In the genomic region with DNA sequence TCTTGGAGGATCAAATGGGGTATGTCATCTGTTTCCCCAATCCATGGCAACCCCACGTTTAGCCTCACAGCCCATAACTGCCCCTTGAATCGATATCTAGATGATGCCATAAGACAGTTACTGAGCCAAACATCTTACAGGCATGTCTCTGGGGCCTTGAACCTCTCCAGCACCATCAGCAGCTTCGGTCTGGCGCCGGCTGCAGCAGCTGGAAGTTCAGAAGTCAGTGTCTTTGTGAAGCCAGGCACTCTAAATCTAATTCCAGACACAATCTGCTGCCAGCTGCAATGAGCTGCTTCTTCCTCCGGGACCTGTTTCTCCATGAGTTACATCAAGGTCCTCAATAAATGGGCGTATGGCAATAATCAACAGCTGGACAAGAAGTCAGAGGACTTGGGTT, we compare ENCODE assay signal across 22 mouse cellular contexts. TPM values are rescaled to one million over a fixed set of nuclear protein-coding genes. Genes with fewer than 3 reads are reported as not detected.
DNase-seq lines count a peak whose midpoint lies in the region; TF ChIP-seq lines count a peak whose summit lies in the region.
"Had no signal": no experiment of that assay in that cellular context is flagged by ENCODE, and none has a peak within 500 bp of the region (broad histone marks: within the 10 kb centered on the region; RNA-seq: fewer than 3 reads in every experiment).

No protein-coding gene starts in this region.

- no peak overlapping the region for H3K27ac ChIP-seq in kidney, adult 2 months (ENCODE audit: insufficient read depth, low read depth, low read length)
- no peak overlapping the region for H3K27ac ChIP-seq in gastrocnemius, adult 2 months
- peak overlapping the region; percentile 32 for H3K27ac ChIP-seq in macrophage
- H3K27ac ChIP-seq: forebrain, embryonic 13.5 days; hindbrain, embryonic 10.5 days; hindbrain, postnatal 0 days; limb, embryonic 15.5 days; liver, embryonic 14.5 days; neural tube, embryonic 12.5 days had no signal

- no peak for TF ChIP-seq CTCF in kidney, adult 2 months (conservative IDR thresholded peaks at IDR 0.05; ENCODE audit: insufficient read depth, insufficient read length, low read depth, low read length)
- TF ChIP-seq CTCF in gastrocnemius, adult 2 months (IDR thresholded peaks at IDR 0.05), result no peak

- 77% methylated on average over 7 of the region's 7 CpGs for WGBS in kidney, adult 2 months
- 87% methylated on average over 7 of the region's 7 CpGs for WGBS in macrophage (ENCODE audit: missing documents)

- no peak for TF ChIP-seq POLR2A in kidney, adult 2 months (IDR thresholded peaks at IDR 0.05; ENCODE audit: low read depth, low read length)

- no peaks in the 10 kb centered on the region for H3K27me3 ChIP-seq in kidney, adult 2 months (replicated peaks; ENCODE audit: control insufficient read depth, insufficient read depth, low read length)
- H3K27me3 ChIP-seq: forebrain, embryonic 13.5 days; limb, embryonic 15.5 days; megakaryocyte, embryonic 14.5 days; neural tube, embryonic 12.5 days had no signal

- H3K79me2 ChIP-seq in macrophage (ENCODE audit: inconsistent target), result no peaks in the 10 kb centered on the region

- DNase-seq in heart, adult 11 months, result peak; percentile 94
- no peak for DNase-seq in heart, postnatal 25 days (ENCODE audit: low spot score)
- DNase-seq in kidney, adult 9 months, result peak; percentile 1
- no peak for DNase-seq in kidney, adult 2 months
- DNase-seq in gastrocnemius, adult 2 months, result peak; percentile 55
- DNase-seq in adipocyte (ENCODE audit: low spot score), result no peak
- DNase-seq: adrenal gland, postnatal 25 days; cerebellum, adult 8-10 months; cerebellum, postnatal 36 days; left cerebral cortex, postnatal 4 days; lung, embryonic 14.5 days; midbrain, embryonic 14.5 days; right cerebral cortex, postnatal 14 days; thymus, postnatal 25 days had no signal

- no peak overlapping the region for H3K4me3 ChIP-seq in kidney, adult 2 months (ENCODE audit: insufficient read depth, low read depth, low read length)
- H3K4me3 ChIP-seq in gastrocnemius, adult 2 months, result no peak overlapping the region
- H3K4me3 ChIP-seq in macrophage (ENCODE audit: inconsistent target), result no peak overlapping the region
- H3K4me3 ChIP-seq: forebrain, embryonic 13.5 days; hindbrain, embryonic 10.5 days; limb, embryonic 15.5 days; megakaryocyte, embryonic 14.5 days; neural tube, embryonic 12.5 days had no signal

- intact Hi-C loops in heart, postnatal 25 days (cut with DNase I), result no loop called here
- intact Hi-C loops in gastrocnemius, adult 2 months (cut with DNase I), result no loop called here

- no peaks in the 10 kb centered on the region for H3K36me3 ChIP-seq in kidney, adult 2 months (ENCODE audit: control insufficient read depth, insufficient read depth, low read length)
- no peaks in the 10 kb centered on the region for H3K36me3 ChIP-seq in macrophage (ENCODE audit: inconsistent target)
- H3K36me3 ChIP-seq: hindbrain, embryonic 10.5 days; limb, embryonic 15.5 days; neural tube, embryonic 12.5 days had no signal

- H3K4me1 ChIP-seq in kidney, adult 2 months (ENCODE audit: control insufficient read depth, insufficient read depth, low read length), result no peaks in the 10 kb centered on the region
- H3K4me1 ChIP-seq: megakaryocyte, embryonic 14.5 days had no signal

RNA-seq across cellular contexts. Expression of a gene that starts 40.3 kb away (rescaled TPM):
- total RNA-seq in heart, postnatal 25 days (2021), result 10 to 100 TPM; 15.8 to 23.0 TPM
- 28.9 and 29.7 TPM in 2 replicates for polyA plus RNA-seq in kidney, adult 2 months (2012; rRNA removed)
- total RNA-seq in gastrocnemius, adult 2 months (2021), result 10 to 100 TPM; 17.9 to 18.9 TPM
- 100 to 1,000 TPM in 21 of 26 experiments, 10 to 100 TPM in 5; 17.7 to 593 (median 129) TPM for total RNA-seq in macrophage (2018; cell fraction: chromatin; rRNA removed)
- 100 to 1,000 TPM; 146 to 629 (median 349) TPM for total RNA-seq in macrophage (2018; cell fraction: cytosol; rRNA removed)
- 100 to 1,000 TPM in 22 of 26 experiments, 10 to 100 TPM in 4; 82.9 to 492 (median 175) TPM for total RNA-seq in macrophage (2018; cell fraction: nucleus; rRNA removed)
- 258 to 1,006 TPM (median 561 TPM) in 3 replicates for polyA plus RNA-seq in macrophage (2018)

Comparison
In these comparisons a context has a peak if more than half of its experiments do, and no peak if none do; other contexts are left out.
1. DNase-seq: peak in heart, adult 11 months (single experiment), kidney, adult 9 months (single experiment) and gastrocnemius, adult 2 months (single experiment); none in heart, postnatal 25 days (single experiment), kidney, adult 2 months (single experiment) and adipocyte (single experiment).